16 mouse cellular contexts compared by ENCODE assay signal in genomic region chr19:14505401-14505800, GRCm38 (mm10).
DNase-seq lines count a peak whose midpoint lies in the region; ATAC-seq and TF ChIP-seq lines count a peak whose summit lies in the region.
"Had no signal": no experiment of that assay in that cellular context is flagged by ENCODE, and none has a peak within 500 bp of the region (broad histone marks: within the 10 kb centered on the region; RNA-seq: fewer than 3 reads in every experiment).

No protein-coding gene starts in this region.

- H3K9ac ChIP-seq in forebrain, embryonic 13.5 days: no peak overlapping the region
- no peak overlapping the region for H3K9ac ChIP-seq in hindbrain, embryonic 16.5 days (ENCODE audit: low read depth, low read length)
- H3K9ac ChIP-seq in midbrain, postnatal 0 days (replicated peaks; ENCODE audit: low read length, poor library complexity, severe bottlenecking): no peak overlapping the region
- H3K9ac ChIP-seq: embryonic facial prominence, embryonic 13.5 days; lung, embryonic 14.5 days had no signal

- peak overlapping the region; percentile 12 for H3K4me2 ChIP-seq in forebrain, embryonic 13.5 days
- no peak overlapping the region for H3K4me2 ChIP-seq in hindbrain, embryonic 16.5 days (ENCODE audit: low read length)
- H3K4me2 ChIP-seq in midbrain, postnatal 0 days (ENCODE audit: low read depth, low read length, poor library complexity, severe bottlenecking): no peak overlapping the region; the same call in 1 of the 2 replicates
- H3K4me2 ChIP-seq: embryonic facial prominence, embryonic 13.5 days; lung, embryonic 14.5 days had no signal

- peak; percentile 27 for DNase-seq in embryo, embryonic 11 days
- no peak for DNase-seq in embryo, embryonic 9.5 days (ENCODE audit: extremely low spot score)
- peak; percentile 87 for DNase-seq in midbrain, postnatal 0 days (ENCODE audit: low spot score)
- DNase-seq in urinary bladder, postnatal 10 days (ENCODE audit: low spot score): no peak
- no peak for DNase-seq in right cerebral cortex, postnatal 4 days
- DNase-seq in right cerebral cortex, postnatal 36 days (ENCODE audit: low spot score in 2 of 2): no peak
- DNase-seq: adrenal gland, postnatal 25 days; heart, postnatal 14 days; lung, embryonic 14.5 days; thymus, postnatal 4 days had no signal

- no peaks in the 10 kb centered on the region for H3K36me3 ChIP-seq in forebrain, embryonic 13.5 days (ENCODE audit: poor library complexity, severe bottlenecking)
- no peaks in the 10 kb centered on the region for H3K36me3 ChIP-seq in hindbrain, embryonic 16.5 days (ENCODE audit: control insufficient read depth, insufficient read depth, low read length)
- H3K36me3 ChIP-seq in midbrain, postnatal 0 days (ENCODE audit: insufficient read depth, low read length): no peaks in the 10 kb centered on the region
- H3K36me3 ChIP-seq: embryonic facial prominence, embryonic 13.5 days; heart, embryonic 10.5 days had no signal

- H3K9me3 ChIP-seq in forebrain, embryonic 13.5 days (replicated peaks): no peaks in the 10 kb centered on the region
- H3K9me3 ChIP-seq in hindbrain, embryonic 16.5 days (ENCODE audit: control insufficient read depth, low read length): no peaks in the 10 kb centered on the region
- no peaks in the 10 kb centered on the region for H3K9me3 ChIP-seq in midbrain, postnatal 0 days (ENCODE audit: low read length)
- H3K9me3 ChIP-seq: embryonic facial prominence, embryonic 13.5 days; heart, embryonic 10.5 days had no signal

- H3K4me3 ChIP-seq in forebrain, embryonic 13.5 days: no peak overlapping the region
- no peak overlapping the region for H3K4me3 ChIP-seq in hindbrain, embryonic 16.5 days (ENCODE audit: low read length)
- H3K4me3 ChIP-seq in midbrain, postnatal 0 days (ENCODE audit: low read depth, low read length): no peak overlapping the region
- H3K4me3 ChIP-seq: embryonic facial prominence, embryonic 13.5 days; heart, embryonic 10.5 days had no signal

- WGBS in forebrain, embryonic 13.5 days: 21% methylated on average over 3 of the region's 3 CpGs
- 21% methylated on average over 3 of the region's 3 CpGs for WGBS in hindbrain, embryonic 16.5 days
- 12% methylated on average over 3 of the region's 3 CpGs for WGBS in midbrain, postnatal 0 days

- H3K4me1 ChIP-seq in forebrain, embryonic 13.5 days: peaks cover 71% of the 10 kb centered on the region
- peaks cover 19% of the 10 kb centered on the region for H3K4me1 ChIP-seq in hindbrain, embryonic 16.5 days (ENCODE audit: control insufficient read depth, insufficient read depth, low read depth, low read length)
- H3K4me1 ChIP-seq in midbrain, postnatal 0 days (ENCODE audit: insufficient read depth, low read length): peaks cover 21% of the 10 kb centered on the region

- peaks cover 17% of the 10 kb centered on the region for H3K27me3 ChIP-seq in forebrain, embryonic 13.5 days
- H3K27me3 ChIP-seq in hindbrain, embryonic 16.5 days (replicated peaks; ENCODE audit: control insufficient read depth, insufficient read depth, low read length): no peaks in the 10 kb centered on the region
- no peaks in the 10 kb centered on the region for H3K27me3 ChIP-seq in midbrain, postnatal 0 days (ENCODE audit: insufficient read depth, low read length)
- H3K27me3 ChIP-seq: embryonic facial prominence, embryonic 13.5 days had no signal

- H3K27ac ChIP-seq in forebrain, embryonic 13.5 days: peak overlapping the region; percentile 37; the same call in 1 of the 2 replicates
- H3K27ac ChIP-seq in hindbrain, embryonic 16.5 days (ENCODE audit: low read depth, low read length): peak overlapping the region; percentile 34; the same call in 1 of the 2 replicates
- H3K27ac ChIP-seq in midbrain, postnatal 0 days (ENCODE audit: low read depth, low read length): 0 out of 2 replicates have a peak overlapping the region, but pooled peaks have one; percentile 26
- H3K27ac ChIP-seq: embryonic facial prominence, embryonic 13.5 days; heart, embryonic 10.5 days; kidney, postnatal 0 days had no signal

- no peak for TF ChIP-seq CTCF in midbrain, postnatal 0 days (IDR thresholded peaks at IDR 0.05)

- ATAC-seq in forebrain, embryonic 13.5 days: peak; percentile 59
- ATAC-seq in hindbrain, embryonic 16.5 days: peak; percentile 87
- peak; percentile 75 for ATAC-seq in midbrain, postnatal 0 days (ENCODE audit: low FRiP score)
- ATAC-seq: intestine, postnatal 0 days had no signal

Comparison
In these comparisons a context has a peak if more than half of its experiments do, and no peak if none do; other contexts are left out.
1. DNase-seq: peak in embryo, embryonic 11 days (single experiment) and midbrain, postnatal 0 days (single experiment); none in embryo, embryonic 9.5 days (single experiment), urinary bladder, postnatal 10 days (single experiment), right cerebral cortex, postnatal 4 days (single experiment) and right cerebral cortex, postnatal 36 days (0 of 2).
2. Peak in every context shown above with its lines, with median percentiles within 50 percentile points of each other: ATAC-seq and H3K27ac ChIP-seq.